8 mouse cellular contexts compared by ENCODE assay signal in the genomic region with DNA sequence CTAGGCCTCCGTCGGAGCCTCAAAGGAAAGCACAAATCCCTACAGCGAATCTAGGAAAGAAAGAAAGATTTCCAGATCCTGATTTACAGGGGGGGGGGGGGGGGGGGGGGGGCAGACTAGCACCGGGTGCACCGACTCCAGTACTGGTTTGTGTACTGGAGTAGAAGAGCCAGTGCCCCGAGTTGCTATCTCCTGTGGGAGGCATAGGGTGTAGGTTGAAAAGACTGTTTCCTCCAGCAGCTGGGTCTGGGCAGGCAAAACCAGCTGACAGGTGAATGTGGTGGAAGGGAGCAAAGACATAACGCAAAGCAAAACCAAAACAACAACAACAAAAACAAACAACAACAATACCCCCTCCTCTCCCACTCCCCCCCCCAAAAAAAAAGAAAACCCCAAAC. TPM values are rescaled to one million over a fixed set of nuclear protein-coding genes. Genes with fewer than 3 reads are reported as not detected.
DNase-seq lines count a peak whose midpoint lies in the region; ATAC-seq and TF ChIP-seq lines count a peak whose summit lies in the region.

No protein-coding gene starts in this region.

- no peaks in the 10 kb centered on the region for H3K9me3 ChIP-seq in embryonic facial prominence, embryonic 14.5 days (ENCODE audit: control insufficient read depth, low read length)
- no peaks in the 10 kb centered on the region for H3K9me3 ChIP-seq in limb, embryonic 11.5 days (ENCODE audit: control insufficient read depth, low read length)

- no peak for TF ChIP-seq CTCF in layer of hippocampus, adult 2 months (conservative IDR thresholded peaks at IDR 0.05)

- H3K27ac ChIP-seq in layer of hippocampus, adult 2 months, result peak overlapping the region; percentile 91
- peak overlapping the region; percentile 65; the same call in 1 of the 2 replicates for H3K27ac ChIP-seq in embryonic facial prominence, embryonic 14.5 days (replicated peaks; ENCODE audit: low read depth, low read length)
- no peak overlapping the region for H3K27ac ChIP-seq in limb, embryonic 11.5 days (replicated peaks; ENCODE audit: low read depth, low read length)

- ATAC-seq in embryonic facial prominence, embryonic 14.5 days (ENCODE audit: low read depth), result no peak
- no peak for ATAC-seq in limb, embryonic 11.5 days (ENCODE audit: insufficient number of reproducible peaks, low FRiP score, low TSS enrichment, low read depth)
- no peak for ATAC-seq in granulocyte monocyte progenitor cell, adult 5-6 weeks (replicated peaks; ENCODE audit: poor library complexity, severe bottlenecking)

- DNase-seq in layer of hippocampus, adult 2 months (ENCODE audit: low spot score in 2 of 2), result no peak
- DNase-seq in layer of hippocampus, adult 9-10 months (ENCODE audit: low spot score), result no peak
- DNase-seq in embryonic facial prominence, embryonic 14.5 days (ENCODE audit: low spot score), result peak; percentile 12
- peak; percentile 43 for DNase-seq in limb, embryonic 11.5 days (ENCODE audit: low spot score)
- peak; percentile 19 for DNase-seq in retina, embryonic 14.5 days (ENCODE audit: low spot score)
- no peak for DNase-seq in urinary bladder, postnatal 14 days (ENCODE audit: low spot score)
- DNase-seq in adrenal gland, postnatal 25 days, result no peak

- no peaks in the 10 kb centered on the region for H3K36me3 ChIP-seq in embryonic facial prominence, embryonic 14.5 days (ENCODE audit: control insufficient read depth, insufficient read depth, low read length)
- H3K36me3 ChIP-seq in limb, embryonic 11.5 days (ENCODE audit: control insufficient read depth, insufficient read depth, low read length), result no peaks in the 10 kb centered on the region

- peak overlapping the region; percentile 75 for H3K9ac ChIP-seq in embryonic facial prominence, embryonic 14.5 days (ENCODE audit: low read depth, low read length)
- H3K9ac ChIP-seq in limb, embryonic 11.5 days (ENCODE audit: low read length), result peak overlapping the region; percentile 85; the same call in 1 of the 2 replicates

- peaks cover 6% of the 10 kb centered on the region; the same call in 1 of the 2 replicates for H3K4me1 ChIP-seq in embryonic facial prominence, embryonic 14.5 days (ENCODE audit: control insufficient read depth, insufficient read depth, low read length)
- H3K4me1 ChIP-seq in limb, embryonic 11.5 days (ENCODE audit: control insufficient read depth, insufficient read depth, low read length), result 0 out of 2 replicates have a peak, but pooled peaks cover 6% of the 10 kb centered on the region

- H3K4me2 ChIP-seq in embryonic facial prominence, embryonic 14.5 days (ENCODE audit: low read depth, low read length), result peak overlapping the region; percentile 95
- H3K4me2 ChIP-seq in limb, embryonic 11.5 days (ENCODE audit: low read depth, severe bottlenecking), result peak overlapping the region; percentile 88

- WGBS in embryonic facial prominence, embryonic 14.5 days, result 0% methylated on average over 7 of the region's 7 CpGs
- 0% methylated on average over 7 of the region's 7 CpGs for WGBS in limb, embryonic 11.5 days

- peak overlapping the region; percentile 84 for H3K4me3 ChIP-seq in layer of hippocampus, adult 2 months
- peak overlapping the region; percentile 76 for H3K4me3 ChIP-seq in embryonic facial prominence, embryonic 14.5 days (ENCODE audit: low read depth, low read length)
- peak overlapping the region; percentile 67 for H3K4me3 ChIP-seq in limb, embryonic 11.5 days (ENCODE audit: low read depth, low read length)

- H3K27me3 ChIP-seq in embryonic facial prominence, embryonic 14.5 days (replicated peaks; ENCODE audit: control insufficient read depth, insufficient read depth, low read length), result peaks cover 17% of the 10 kb centered on the region; the same call in 1 of the 2 replicates
- H3K27me3 ChIP-seq in limb, embryonic 11.5 days (ENCODE audit: control insufficient read depth, insufficient read depth, low read length), result no peaks in the 10 kb centered on the region

RNA-seq across cellular contexts. Expression of gene Rspo3, which starts 0.8 kb away (rescaled TPM):
- total RNA-seq in layer of hippocampus, adult 2 months (2021), result 10 to 100 TPM; 12.5 to 13.0 TPM
- polyA plus RNA-seq in embryonic facial prominence, embryonic 14.5 days (2014; fragmentation: Nextera tagmentation; extraction: Ambion mirVana), result 14.8 TPM in 2 replicates
- 21.9 and 25.5 TPM in 2 replicates for polyA plus RNA-seq in limb, embryonic 11.5 days (2014; fragmentation: Nextera tagmentation; extraction: Ambion mirVana)
- not detected in 2 replicates for total RNA-seq in granulocyte monocyte progenitor cell, adult 5-6 weeks (2014; fragmentation: Nextera tagmentation)
- not detected in 2 replicates for total RNA-seq in granulocyte monocyte progenitor cell, adult 5-6 weeks (2017)
- total RNA-seq in adrenal gland, postnatal 25 days (2021), result 3.4 and 6.0 TPM in 2 replicates

Comparison
In these comparisons a context has a peak if more than half of its experiments do, and no peak if none do; other contexts are left out.
1. DNase-seq: peak in embryonic facial prominence, embryonic 14.5 days (single experiment), limb, embryonic 11.5 days (single experiment) and retina, embryonic 14.5 days (single experiment); none in layer of hippocampus, adult 2 months (0 of 2), layer of hippocampus, adult 9-10 months (single experiment), urinary bladder, postnatal 14 days (single experiment) and adrenal gland, postnatal 25 days (single experiment).
2. Peak in every context shown above with its lines, with median percentiles within 50 percentile points of each other: H3K4me3 ChIP-seq.